In genomic region chr13:116947611-116948298, GRCm38 (mm10) we compare ENCODE assay signal across 12 mouse cellular contexts.
DNase-seq lines count a peak whose midpoint lies in the region; ATAC-seq lines count a peak whose summit lies in the region.
"Had no signal": no experiment of that assay in that cellular context is flagged by ENCODE, and none has a peak within 500 bp of the region (broad histone marks: within the 10 kb centered on the region; RNA-seq: fewer than 3 reads in every experiment).

No protein-coding gene starts in this region.

- no peaks in the 10 kb centered on the region for H3K27me3 ChIP-seq in midbrain, embryonic 11.5 days (ENCODE audit: control insufficient read depth, insufficient read depth, low read length)
- no peaks in the 10 kb centered on the region for H3K27me3 ChIP-seq in midbrain, embryonic 16.5 days (ENCODE audit: control insufficient read depth, insufficient read depth, low read depth, low read length)
- no peaks in the 10 kb centered on the region for H3K27me3 ChIP-seq in hindbrain, embryonic 12.5 days

- H3K9ac ChIP-seq in midbrain, embryonic 11.5 days (ENCODE audit: low read length) = no peak overlapping the region
- H3K9ac ChIP-seq in midbrain, embryonic 16.5 days (ENCODE audit: low read depth, low read length) = no peak overlapping the region
- no peak overlapping the region for H3K9ac ChIP-seq in hindbrain, embryonic 12.5 days
- H3K9ac ChIP-seq: liver, postnatal 0 days had no signal

- no peak overlapping the region for H3K27ac ChIP-seq in midbrain, embryonic 11.5 days (ENCODE audit: low read depth, low read length)
- H3K27ac ChIP-seq in midbrain, embryonic 16.5 days (ENCODE audit: low read length) = no peak overlapping the region
- H3K27ac ChIP-seq in hindbrain, embryonic 12.5 days = no peak overlapping the region
- H3K27ac ChIP-seq: hindbrain, embryonic 10.5 days had no signal

- ATAC-seq in midbrain, embryonic 11.5 days (ENCODE audit: low FRiP score) = no peak
- no peak for ATAC-seq in midbrain, embryonic 16.5 days
- ATAC-seq in hindbrain, embryonic 12.5 days (ENCODE audit: low FRiP score) = no peak
- ATAC-seq: intestine, postnatal 0 days; liver, postnatal 0 days had no signal

- no peak overlapping the region for H3K4me3 ChIP-seq in midbrain, embryonic 11.5 days (ENCODE audit: low read depth, low read length)
- H3K4me3 ChIP-seq in midbrain, embryonic 16.5 days (ENCODE audit: low read depth, low read length) = no peak overlapping the region
- H3K4me3 ChIP-seq in hindbrain, embryonic 12.5 days = no peak overlapping the region
- H3K4me3 ChIP-seq: hindbrain, embryonic 10.5 days had no signal

- peak; percentile 9 for DNase-seq in cerebellum, adult 9-10 months
- no peak for DNase-seq in cerebellum, postnatal 4 days (ENCODE audit: low spot score in 2 of 2)
- DNase-seq in midbrain, embryonic 11.5 days (ENCODE audit: low spot score, missing footprints) = peak; percentile 72
- DNase-seq in kidney, postnatal 25 days = peak; percentile 72 to 84
- no peak for DNase-seq in left cerebral cortex, adult 18-20 months (ENCODE audit: low spot score in 2 of 2)
- DNase-seq in urinary bladder, postnatal 36 days (ENCODE audit: low spot score in 2 of 2) = no peak
- DNase-seq: cerebellum, adult 8-10 months; liver, postnatal 0 days had no signal

- WGBS in midbrain, embryonic 11.5 days = 78% methylated on average over 9 of the region's 9 CpGs
- 65% methylated on average over 9 of the region's 9 CpGs for WGBS in midbrain, embryonic 16.5 days
- WGBS in hindbrain, embryonic 12.5 days = 75% methylated on average over 9 of the region's 9 CpGs

- H3K36me3 ChIP-seq in midbrain, embryonic 11.5 days (ENCODE audit: control insufficient read depth, insufficient read depth, low read length) = no peaks in the 10 kb centered on the region
- H3K36me3 ChIP-seq in midbrain, embryonic 16.5 days (ENCODE audit: control insufficient read depth, insufficient read depth, low read length) = no peaks in the 10 kb centered on the region
- H3K36me3 ChIP-seq in hindbrain, embryonic 12.5 days = no peaks in the 10 kb centered on the region
- H3K36me3 ChIP-seq: hindbrain, embryonic 10.5 days had no signal

- H3K4me1 ChIP-seq in midbrain, embryonic 11.5 days (ENCODE audit: control insufficient read depth, insufficient read depth, low read length) = no peaks in the 10 kb centered on the region
- no peaks in the 10 kb centered on the region for H3K4me1 ChIP-seq in midbrain, embryonic 16.5 days (ENCODE audit: control insufficient read depth, insufficient read depth, low read length)
- H3K4me1 ChIP-seq in hindbrain, embryonic 12.5 days = no peaks in the 10 kb centered on the region
- H3K4me1 ChIP-seq: hindbrain, embryonic 10.5 days had no signal

- no peaks in the 10 kb centered on the region for H3K9me3 ChIP-seq in midbrain, embryonic 11.5 days (ENCODE audit: control insufficient read depth, low read length)
- no peaks in the 10 kb centered on the region for H3K9me3 ChIP-seq in midbrain, embryonic 16.5 days (replicated peaks; ENCODE audit: control insufficient read depth, low read length, poor library complexity, severe bottlenecking)
- no peaks in the 10 kb centered on the region for H3K9me3 ChIP-seq in hindbrain, embryonic 12.5 days (replicated peaks)
- H3K9me3 ChIP-seq: hindbrain, embryonic 10.5 days had no signal

- H3K4me2 ChIP-seq in midbrain, embryonic 11.5 days = no peak overlapping the region
- no peak overlapping the region for H3K4me2 ChIP-seq in midbrain, embryonic 16.5 days (ENCODE audit: low read length)
- H3K4me2 ChIP-seq in hindbrain, embryonic 12.5 days (replicated peaks) = no peak overlapping the region

Comparison
In these comparisons a context has a peak if more than half of its experiments do, and no peak if none do; other contexts are left out.
1. DNase-seq: peak in cerebellum, adult 9-10 months (single experiment), midbrain, embryonic 11.5 days (single experiment) and kidney, postnatal 25 days (2 of 2); none in cerebellum, postnatal 4 days (0 of 2), left cerebral cortex, adult 18-20 months (0 of 2) and urinary bladder, postnatal 36 days (0 of 2).